Mouse (Mus musculus) CH12.LX (cell line): ENCODE measurements around the gene Megf11. TPM values are rescaled to one million over a fixed set of nuclear protein-coding genes. Genes with fewer than 3 reads are reported as not detected.

Experiments used
- DNase-seq: peaks from one replicate; pipeline ENCODE4 v3.0.0-alpha.2; 2013; ENCODE audit errors: extremely low read depth
- H3K27ac ChIP-seq: 2 replicates; pipeline ENCODE4 v1.5.1; 2012; ENCODE audit warnings: low read depth, mild to moderate bottlenecking, control low read depth, moderate library complexity; ENCODE audit not compliant: insufficient read depth
- H3K27me3 ChIP-seq: replicated peaks from 2 replicates; pipeline ENCODE3; 2012; ENCODE audit warnings: inconsistent platforms
- H3K36me3 ChIP-seq, 2 experiments: replicated peaks in 1 of 2; 2 replicates each; pipeline versions ENCODE3 to v1.6.1; 2012; ENCODE audit warnings: inconsistent platforms in 1 of 2, low read length in 1 of 2, mild to moderate bottlenecking in 1 of 2, mixed read lengths in 1 of 2, moderate library complexity in 1 of 2; ENCODE audit not compliant: control insufficient read depth in 1 of 2, insufficient read depth in 1 of 2
- H3K4me1 ChIP-seq, 2 experiments: 2 replicates each; pipeline ENCODE4 v1.6.1; 2012; ENCODE audit warnings: inconsistent platforms in 1 of 2, moderate library complexity in 1 of 2; ENCODE audit not compliant: insufficient read depth in 2 of 2, control insufficient read depth in 1 of 2
- H3K4me2 ChIP-seq: 2 replicates; pipeline ENCODE4 v1.6.1; 2012; ENCODE audit warnings: low read depth, mild to moderate bottlenecking, control low read depth; ENCODE audit not compliant: poor library complexity, insufficient read depth, severe bottlenecking
- H3K4me3 ChIP-seq, 3 experiments: fragments of 150-350 bp in 1 of 3; sonication (generic) in 1 of 3; replicated peaks in 1 of 3; 2 replicates each; pipeline versions ENCODE3 to v1.5.1; 2011 to 2012; ENCODE audit warnings: low read depth in 2 of 3, low read length in 2 of 3, mild to moderate bottlenecking in 2 of 3, moderate library complexity in 2 of 3, control low read depth in 1 of 3, improper control_type of control experiment in 1 of 3, inconsistent platforms in 1 of 3, mixed read lengths in 1 of 3; ENCODE audit not compliant: poor library complexity in 1 of 3
- H3K79me2 ChIP-seq: replicated peaks from 2 replicates; pipeline ENCODE4 v1.6.1; 2012; ENCODE audit warnings: mild to moderate bottlenecking, moderate library complexity; ENCODE audit not compliant: control insufficient read depth, poor library complexity, insufficient read depth, severe bottlenecking; ENCODE audit errors: extremely low read depth
- H3K9ac ChIP-seq: 2 replicates; pipeline ENCODE4 v1.6.1; 2012; ENCODE audit warnings: low read depth, mild to moderate bottlenecking, control low read depth, moderate library complexity; ENCODE audit not compliant: insufficient read depth
- H3K9me3 ChIP-seq: replicated peaks from 2 replicates; pipeline ENCODE3; 2012; ENCODE audit warnings: low read length, inconsistent platforms, mixed read lengths
- BHLHE40 ChIP-seq: IDR thresholded peaks from 2 replicates; pipeline ENCODE4 v1.6.1; 2011; ENCODE audit warnings: mild to moderate bottlenecking, low read depth, low read length, improper control_type of control experiment
- CTCF ChIP-seq, 2 experiments: IDR thresholded peaks in 1 of 2; conservative IDR thresholded peaks in 1 of 2; 2 replicates each; pipeline ENCODE4 v1.5.1; 2011 to 2012; ENCODE audit warnings: low read depth in 2 of 2, low read length in 2 of 2, improper control_type of control experiment in 1 of 2, inconsistent platforms in 1 of 2, mild to moderate bottlenecking in 1 of 2, moderate library complexity in 1 of 2
- ETS1 ChIP-seq: conservative IDR thresholded peaks from 2 replicates; pipeline ENCODE4 v1.6.1; 2012; ENCODE audit warnings: low read depth, mild to moderate bottlenecking, inconsistent platforms, low read length, improper control_type of control experiment, moderate library complexity
- HCFC1 ChIP-seq: IDR thresholded peaks from 2 replicates; pipeline ENCODE4 v1.6.1; 2012; ENCODE audit warnings: low read depth, mild to moderate bottlenecking, inconsistent platforms, low read length, improper control_type of control experiment
- JUND ChIP-seq: conservative IDR thresholded peaks from 2 replicates; pipeline ENCODE4 v1.6.1; 2011; ENCODE audit warnings: low read depth, low read length, improper control_type of control experiment
- MXI1 ChIP-seq: IDR thresholded peaks from 2 replicates; pipeline ENCODE4 v1.6.1; 2011; ENCODE audit warnings: mild to moderate bottlenecking, low read depth, low read length, improper control_type of control experiment
- NRF1 ChIP-seq: IDR thresholded peaks from 2 replicates; pipeline ENCODE4 v1.6.1; 2014; ENCODE audit warnings: low read depth, mild to moderate bottlenecking, inconsistent platforms, low read length, improper control_type of control experiment, moderate library complexity
- PAX5 ChIP-seq: IDR thresholded peaks from 2 replicates; pipeline ENCODE4 v1.6.1; 2012; ENCODE audit warnings: low read length, inconsistent platforms, mixed read lengths
- RCOR1 ChIP-seq: conservative IDR thresholded peaks from 2 replicates; pipeline ENCODE4 v1.6.1; 2012; ENCODE audit warnings: low read depth, mild to moderate bottlenecking, inconsistent platforms, low read length, improper control_type of control experiment
- SIN3A ChIP-seq: IDR thresholded peaks from 2 replicates; pipeline ENCODE4 v1.6.1; 2012; ENCODE audit warnings: low read length, improper control_type of control experiment, inconsistent platforms
- SMC3 ChIP-seq: IDR thresholded peaks from 2 replicates; pipeline ENCODE4 v1.6.1; 2011; ENCODE audit warnings: low read depth, low read length, improper control_type of control experiment
- TBP ChIP-seq: conservative IDR thresholded peaks from 2 replicates; pipeline ENCODE4 v1.6.1; 2011; ENCODE audit warnings: low read depth, low read length, improper control_type of control experiment
- UBTF ChIP-seq: IDR thresholded peaks from 2 replicates; pipeline ENCODE4 v1.6.1; 2012; ENCODE audit warnings: low read depth, mild to moderate bottlenecking, inconsistent platforms, low read length, improper control_type of control experiment, moderate library complexity
- dilution Hi-C: fragments of 300-500 bp; cut with MboI; formaldehyde crosslinking; loops from 2 replicates; pipeline ENCODE4 v1.14.3; 2020; ENCODE audit warnings: low sequenced_read_pairs; ENCODE audit not compliant: extremely low pct_unique_long_range_greater_than_20kb, extremely low pct_ligation_motif_present
- in situ Hi-C: fragments of 300-500 bp; cut with MboI; formaldehyde crosslinking; loops from 3 replicates; pipeline ENCODE4 v1.14.3; 2019; ENCODE audit warnings: low sequenced_read_pairs, low pct_ligation_motif_present, low pct_unique_long_range_greater_than_20kb, mixed read lengths
- polyA plus RNA-seq: library from polyadenylated mRNA; unstranded; fragments of >175 nt; gene quantifications from 2 replicates; pipeline ENCODE4 v1.2.1, GENCODE M21; 2012; ENCODE audit warnings: low read depth; ENCODE audit not compliant: insufficient read length
- total RNA-seq, 2 experiments: library from RNA; depleted of rRNA; stranded (reverse); fragments of 300-350 nt in 1 of 2; fragments of >200 nt in 1 of 2; gene quantifications; 2 replicates each; pipeline ENCODE4 v1.2.3; 2012 to 2014

The Megf11 gene
- total and polyA plus RNA-seq, 3 experiments = 0.04 to 0.59 TPM; not detected in 1

DNA sequence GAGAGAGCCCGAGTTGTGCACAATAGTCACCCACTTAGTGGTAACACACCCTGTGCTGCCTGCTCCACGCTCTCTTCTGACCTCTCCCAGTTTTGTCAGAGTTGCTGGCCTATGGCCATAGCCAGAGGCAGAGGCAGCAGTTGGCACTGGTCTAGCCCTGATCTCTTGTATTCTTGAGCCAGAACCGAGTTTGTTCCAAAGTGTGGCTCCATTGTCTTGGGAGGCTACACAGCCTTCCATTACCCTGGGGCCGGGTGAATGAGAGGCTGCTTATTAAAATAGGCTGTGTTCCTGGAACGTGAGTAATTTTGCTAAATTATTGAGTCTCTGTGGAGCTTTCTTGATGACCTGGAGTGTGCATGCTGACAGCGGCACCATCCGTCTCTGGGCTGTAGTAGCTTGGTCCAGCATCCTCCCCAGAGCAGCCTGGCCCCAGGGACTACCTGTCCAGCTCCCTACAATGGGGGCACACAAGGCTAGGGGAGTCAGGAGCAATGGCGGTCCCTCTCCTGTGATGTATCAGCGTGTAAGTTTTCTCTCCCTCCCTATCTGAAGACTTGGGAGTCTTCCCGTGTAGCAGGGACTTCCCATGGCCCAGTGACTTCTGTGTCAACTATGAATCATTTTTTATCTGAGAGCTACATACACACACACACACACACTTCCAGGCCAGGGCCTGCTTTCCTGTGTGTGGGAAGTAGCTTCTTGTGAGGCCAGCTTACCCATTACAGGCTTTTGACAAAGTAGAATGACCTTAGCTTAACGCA lies 121.2 kb downstream of the Megf11 start:
- in situ Hi-C loops = loop anchor here (10.0 kb wide), 1 partner anchor 118 kb away; no protein-coding TSS in a partner anchor
- Histone ChIP-seq H3K9ac (no peak overlapping the region), H3K36me3 (no peaks in the 10 kb centered on the region), H3K27ac (no peak overlapping the region), H3K4me3 (no peak overlapping the region), H3K79me2 (no peaks in the 10 kb centered on the region)
- TF ChIP-seq UBTF (no peak), JUND (no peak), TBP (no peak), PAX5 (no peak), NRF1 (no peak), RCOR1 (no peak), SIN3A (no peak), HCFC1 (no peak), BHLHE40 (no peak), MXI1 (no peak)
- TF ChIP-seq, all 38 proteins: peak for 0
- no peak for DNase-seq
- H3K9me3 ChIP-seq = no peaks in the 10 kb centered on the region
- dilution Hi-C loops = no loop called here
- H3K4me2 ChIP-seq = no peak overlapping the region
- H3K27me3 ChIP-seq = no peaks in the 10 kb centered on the region
- peaks cover 5 to 22% of the 10 kb centered on the region in 2 experiments; a peak in 2 of 4 replicates for H3K4me1 ChIP-seq

- Histone ChIP-seq H3K4me3 (no peak overlapping the region), H3K9ac (no peak overlapping the region), H3K4me2 (no peak overlapping the region), H3K27ac (no peak overlapping the region), H3K79me2 (no peaks in the 10 kb centered on the region), H3K4me1 (peaks cover 5 to 27% of the 10 kb centered on the region in 2 experiments; a peak in 2 of 4 replicates), H3K9me3 (no peaks in the 10 kb centered on the region), H3K36me3 (no peaks in the 10 kb centered on the region), H3K27me3 (no peaks in the 10 kb centered on the region)
- no peak for DNase-seq
- in situ Hi-C loops = loop anchor here (10.0 kb wide), 1 partner anchor 118 kb away; no protein-coding TSS in a partner anchor
- dilution Hi-C loops = no loop called here
- TF ChIP-seq PAX5 (no peak), UBTF (no peak), ETS1 (no peak)
Measured at GRCm38 (mm10) chr9:64507207-64507517, 121.7 kb downstream of the Megf11 start.

GRCm38 (mm10) chr9:64507995-64508394 lies 122.6 kb downstream of the Megf11 start:
- H3K36me3 ChIP-seq = no peaks in the 10 kb centered on the region
- no peak for DNase-seq
- no peak overlapping the region for H3K4me3 ChIP-seq
- no peaks in the 10 kb centered on the region for H3K9me3 ChIP-seq
- peaks cover 5 to 35% of the 10 kb centered on the region in 2 experiments; a peak in 2 of 4 replicates for H3K4me1 ChIP-seq
- H3K27me3 ChIP-seq = no peaks in the 10 kb centered on the region
- TF ChIP-seq JUND (no peak), CTCF (conservative IDR thresholded peaks at IDR 0.05 in 1 of 2, IDR thresholded peaks at IDR 0.05 in 1 of 2; ENCODE audit: low read depth in 2 of 2, low read length in 2 of 2) (peak; percentile 22 to 41; a peak in 2 of 4 replicates), SMC3 (peak; percentile 10; the same call in 1 of the 2 replicates)
- in situ Hi-C loops = loop anchor here (10.0 kb wide), 1 partner anchor 117 kb away; no protein-coding TSS in a partner anchor
- no peak overlapping the region for H3K27ac ChIP-seq
- H3K9ac ChIP-seq = no peak overlapping the region
- no peaks in the 10 kb centered on the region for H3K79me2 ChIP-seq
- dilution Hi-C loops = no loop called here
- H3K4me2 ChIP-seq = no peak overlapping the region
